Mouse (Mus musculus) lung, adult 2 months (tissue): ENCODE data around the gene Surf6.

ENCODE experiments used
- CTCF ChIP-seq: fragments of 200-500 bp; IDR thresholded peaks from 2 replicates; pipeline ENCODE4 v1.5.1; 2011; ENCODE audit warnings: mild to moderate bottlenecking, low read length, control low read depth; ENCODE audit not compliant: insufficient read depth
- POLR2A ChIP-seq: fragments of 200-500 bp; IDR thresholded peaks from 2 replicates; pipeline ENCODE4 v1.6.1; 2011; ENCODE audit warnings: low read depth, mild to moderate bottlenecking, control low read depth, low read length, borderline replicate concordance; ENCODE audit errors: extremely low read depth

DNA sequence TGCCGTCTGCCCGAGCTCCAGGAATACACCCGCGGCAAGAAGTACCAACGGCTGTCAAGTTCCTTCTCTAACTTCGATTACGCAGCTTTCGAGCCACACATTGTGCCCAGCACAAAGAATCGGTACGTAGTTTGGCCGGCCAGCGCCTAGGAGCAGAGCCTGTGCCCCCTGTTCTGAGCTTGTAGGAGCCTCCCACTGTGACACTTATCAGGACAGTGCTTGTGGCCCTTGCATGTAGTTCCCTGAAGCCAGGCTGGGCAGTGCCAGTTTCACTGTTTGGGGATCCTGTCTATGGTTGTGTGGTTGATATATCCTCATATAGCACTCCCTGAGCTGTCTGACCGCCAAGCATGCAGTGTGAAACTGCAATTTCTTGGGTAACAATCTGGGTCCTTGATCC lies 14.1 kb upstream of the Surf6 start:
- TF ChIP-seq POLR2A (no peak), CTCF (no peak)
